Mouse (Mus musculus) kidney, embryonic 14.5 days (tissue): ENCODE results near the gene Spryd4. TPM values are rescaled to one million over a fixed set of nuclear protein-coding genes. Genes with fewer than 3 reads are reported as not detected.

Experiments used
- ATAC-seq: fragments of 200-750 bp; cut with Nextera tagmentation; 2 replicates; pipeline ENCODE4 v1.8.0; 2017; ENCODE audit warnings: moderate number of reproducible peaks, mild to moderate bottlenecking, moderate TSS enrichment, moderate library complexity; ENCODE audit not compliant: low FRiP score, low TSS enrichment
- H3K27ac ChIP-seq: fragments of 300-500 bp; sonication (generic); 2 replicates; pipeline ENCODE4 v1.5.1; 2014; ENCODE audit warnings: low read depth, mild to moderate bottlenecking, low read length, moderate library complexity, mixed read lengths
- H3K27me3 ChIP-seq: fragments of 300-500 bp; sonication (generic); 2 replicates; pipeline ENCODE4 v1.6.1; 2014; ENCODE audit warnings: mild to moderate bottlenecking, low read length; ENCODE audit not compliant: control insufficient read depth, insufficient read depth
- H3K36me3 ChIP-seq: fragments of 300-500 bp; sonication (generic); 2 replicates; pipeline ENCODE4 v1.6.1; 2014; ENCODE audit warnings: low read length, mixed read lengths; ENCODE audit not compliant: control insufficient read depth, insufficient read depth
- H3K4me1 ChIP-seq: fragments of 300-500 bp; sonication (generic); 2 replicates; pipeline ENCODE4 v1.6.1; 2014; ENCODE audit warnings: low read length, mixed read lengths; ENCODE audit not compliant: control insufficient read depth, insufficient read depth
- H3K4me2 ChIP-seq: fragments of 300-500 bp; sonication (generic); replicated peaks from 2 replicates; pipeline ENCODE4 v1.6.1; 2014; ENCODE audit warnings: low read depth, mild to moderate bottlenecking, low read length
- H3K4me3 ChIP-seq: fragments of 300-500 bp; sonication (generic); 2 replicates; pipeline ENCODE4 v1.5.1; 2014; ENCODE audit warnings: mild to moderate bottlenecking, low read length
- H3K9ac ChIP-seq: fragments of 300-500 bp; sonication (generic); 2 replicates; pipeline ENCODE4 v1.6.1; 2014; ENCODE audit warnings: low read depth, mild to moderate bottlenecking, low read length, moderate library complexity
- H3K9me3 ChIP-seq: fragments of 300-500 bp; sonication (generic); 2 replicates; pipeline ENCODE4 v1.6.1; 2016; ENCODE audit warnings: low read length; ENCODE audit not compliant: control insufficient read depth
- WGBS: fragments of 180-500 bp; shearing (Covaris S2); extraction: QIAGEN DNeasy Blood & Tissue Kit; methylation state at CpG from one replicate; pipeline ENCODE4 v1.1.7; 2014; 5-methylcytosine and 5-hydroxymethylcytosine counted together
- polyA plus RNA-seq: library from polyadenylated mRNA; unstranded; fragments of >200 nt; fragmentation: Nextera tagmentation; extraction: Ambion mirVana; gene quantifications from 2 replicates; pipeline ENCODE4 v1.2.1, GENCODE M21; 2014

Gene Spryd4
- polyA plus RNA-seq, 1 experiment from 2014 or later, result 34.8 TPM

- Histone ChIP-seq H3K9me3 (no peaks in the 10 kb centered on the region), H3K27me3 (no peaks in the 10 kb centered on the region), H3K27ac (no peak overlapping the region), H3K4me1 (no peaks in the 10 kb centered on the region), H3K4me2 (no peak overlapping the region), H3K36me3 (no peaks in the 10 kb centered on the region), H3K9ac (no peak overlapping the region), H3K4me3 (no peak overlapping the region)
- no peak for ATAC-seq
- 38% methylated on average over 2 of the region's 2 CpGs for WGBS
Measured at GRCm38 (mm10) chr10:128188242-128188877, 23.2 kb downstream of the Spryd4 start.

DNA sequence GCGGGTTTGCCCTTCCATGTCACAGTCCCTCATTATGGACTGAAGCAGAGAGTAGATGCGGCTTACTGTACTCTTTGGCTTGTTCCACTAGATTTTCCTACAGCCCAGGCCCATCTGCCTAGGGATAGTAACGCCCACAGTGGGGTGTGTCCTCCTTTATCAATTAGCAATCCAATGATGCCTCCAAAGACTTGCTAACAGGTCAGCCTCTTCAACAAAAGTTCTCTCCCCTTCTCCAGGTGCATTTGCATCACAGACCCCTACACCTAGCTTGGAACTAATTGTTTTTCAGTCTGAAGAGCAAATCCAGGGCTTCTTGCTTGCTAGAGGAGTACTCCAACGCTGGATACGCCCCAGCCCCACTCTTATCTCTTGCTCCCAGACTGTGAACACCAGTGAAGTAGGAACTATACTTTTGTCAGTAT lies 24.4 kb downstream of the Spryd4 start:
- Histone ChIP-seq H3K4me1 (0 out of 2 replicates have a peak, but pooled peaks cover 5% of the 10 kb centered on the region), H3K9ac (no peak overlapping the region), H3K36me3 (no peaks in the 10 kb centered on the region), H3K27me3 (no peaks in the 10 kb centered on the region), H3K4me2 (no peak overlapping the region), H3K4me3 (no peak overlapping the region), H3K27ac (no peak overlapping the region), H3K9me3 (no peaks in the 10 kb centered on the region)
- WGBS, result 66% methylated on average over 5 of the region's 5 CpGs
- no peak for ATAC-seq

DNA sequence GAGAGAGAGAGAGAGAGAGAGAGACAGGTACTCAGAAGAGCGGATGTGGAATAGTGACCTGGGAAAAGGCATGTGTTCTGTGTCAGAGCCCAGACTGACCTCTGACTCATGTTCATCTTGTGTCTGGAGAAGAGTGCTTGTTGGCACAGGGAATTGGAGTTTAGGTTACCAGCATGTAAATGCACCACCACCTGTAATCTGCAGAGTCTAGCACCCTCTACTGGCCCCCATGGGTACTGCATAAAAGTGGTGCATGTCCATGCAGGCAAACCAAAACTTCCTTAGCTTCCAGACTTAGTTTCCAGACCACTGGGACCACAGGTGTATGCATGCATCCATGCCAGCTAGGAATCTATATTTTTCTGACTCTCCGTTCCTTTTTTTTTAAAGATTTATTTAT lies 25.6 kb downstream of the Spryd4 start:
- ATAC-seq, result peak; percentile 69
- no peaks in the 10 kb centered on the region for H3K27me3 ChIP-seq
- H3K36me3 ChIP-seq, result no peaks in the 10 kb centered on the region

GRCm38 (mm10) chr10:128185277-128185940 lies 26.2 kb downstream of the Spryd4 start:
- Histone ChIP-seq H3K4me3 (no peak overlapping the region), H3K9me3 (no peaks in the 10 kb centered on the region), H3K27ac (no peak overlapping the region), H3K36me3 (no peaks in the 10 kb centered on the region), H3K9ac (no peak overlapping the region), H3K4me1 (0 out of 2 replicates have a peak, but pooled peaks cover 5% of the 10 kb centered on the region), H3K4me2 (no peak overlapping the region), H3K27me3 (no peaks in the 10 kb centered on the region)
- 70% methylated on average over 6 of the region's 6 CpGs for WGBS
- ATAC-seq, result peak; percentile 8; the same call in 1 of the 2 replicates

More for the DNA sequence above, 25.6 kb downstream of the Spryd4 start:
- 40% methylated on average over 2 of the region's 2 CpGs for WGBS
- H3K27ac ChIP-seq, result no peak overlapping the region
- H3K4me2 ChIP-seq, result no peak overlapping the region
- no peaks in the 10 kb centered on the region for H3K9me3 ChIP-seq
- no peak overlapping the region for H3K9ac ChIP-seq
- no peak overlapping the region for H3K4me3 ChIP-seq
- 0 out of 2 replicates have a peak, but pooled peaks cover 5% of the 10 kb centered on the region for H3K4me1 ChIP-seq

GRCm38 (mm10) chr10:128184296-128184695 lies 27.3 kb downstream of the Spryd4 start:
- H3K36me3 ChIP-seq, result no peaks in the 10 kb centered on the region
- no peak for ATAC-seq
- no peak overlapping the region for H3K9ac ChIP-seq
- H3K4me3 ChIP-seq, result no peak overlapping the region
- peaks cover 13% of the 10 kb centered on the region for H3K4me1 ChIP-seq
- H3K9me3 ChIP-seq, result no peaks in the 10 kb centered on the region
- WGBS, result 77% methylated on average over 2 of the region's 2 CpGs
- no peaks in the 10 kb centered on the region for H3K27me3 ChIP-seq
- H3K4me2 ChIP-seq, result no peak overlapping the region
- no peak overlapping the region for H3K27ac ChIP-seq

GRCm38 (mm10) chr10:128179989-128180388 lies 31.6 kb downstream of the Spryd4 start, which contains the start of gene Rbms2:
Gene Rbms2 (minus strand): TSS chr10:128180297.
- peak within 1 kb of the TSS; percentile 86 for H3K27ac ChIP-seq
- no peaks in the 10 kb centered on the region for H3K36me3 ChIP-seq
- WGBS, result 1% methylated on average over 6 of the region's 6 CpGs
- H3K9me3 ChIP-seq, result no peaks in the 10 kb centered on the region
- H3K4me3 ChIP-seq, result peak within 1 kb of the TSS; percentile 24
- peak within 1 kb of the TSS; percentile 23 for H3K9ac ChIP-seq
- no peaks in the 10 kb centered on the region for H3K27me3 ChIP-seq
- peak within 1 kb of the TSS; percentile 36 for H3K4me2 ChIP-seq
- ATAC-seq, result 0 out of 2 replicates have a peak, but pooled peaks have one; percentile 17
- peaks cover 27% of the 10 kb centered on the region for H3K4me1 ChIP-seq

- H3K9me3 ChIP-seq, result no peaks in the 10 kb centered on the region
- H3K9ac ChIP-seq, result no peak overlapping the region
- no peak overlapping the region for H3K4me3 ChIP-seq
- ATAC-seq, result no peak
- 96% methylated on average over 4 of the region's 4 CpGs for WGBS
- H3K4me1 ChIP-seq, result peaks cover 37% of the 10 kb centered on the region
- no peaks in the 10 kb centered on the region for H3K36me3 ChIP-seq
- no peaks in the 10 kb centered on the region for H3K27me3 ChIP-seq
- no peak overlapping the region for H3K4me2 ChIP-seq
- H3K27ac ChIP-seq, result no peak overlapping the region
Measured at GRCm38 (mm10) chr10:128177316-128177715, 34.3 kb downstream of the Spryd4 start.

DNA sequence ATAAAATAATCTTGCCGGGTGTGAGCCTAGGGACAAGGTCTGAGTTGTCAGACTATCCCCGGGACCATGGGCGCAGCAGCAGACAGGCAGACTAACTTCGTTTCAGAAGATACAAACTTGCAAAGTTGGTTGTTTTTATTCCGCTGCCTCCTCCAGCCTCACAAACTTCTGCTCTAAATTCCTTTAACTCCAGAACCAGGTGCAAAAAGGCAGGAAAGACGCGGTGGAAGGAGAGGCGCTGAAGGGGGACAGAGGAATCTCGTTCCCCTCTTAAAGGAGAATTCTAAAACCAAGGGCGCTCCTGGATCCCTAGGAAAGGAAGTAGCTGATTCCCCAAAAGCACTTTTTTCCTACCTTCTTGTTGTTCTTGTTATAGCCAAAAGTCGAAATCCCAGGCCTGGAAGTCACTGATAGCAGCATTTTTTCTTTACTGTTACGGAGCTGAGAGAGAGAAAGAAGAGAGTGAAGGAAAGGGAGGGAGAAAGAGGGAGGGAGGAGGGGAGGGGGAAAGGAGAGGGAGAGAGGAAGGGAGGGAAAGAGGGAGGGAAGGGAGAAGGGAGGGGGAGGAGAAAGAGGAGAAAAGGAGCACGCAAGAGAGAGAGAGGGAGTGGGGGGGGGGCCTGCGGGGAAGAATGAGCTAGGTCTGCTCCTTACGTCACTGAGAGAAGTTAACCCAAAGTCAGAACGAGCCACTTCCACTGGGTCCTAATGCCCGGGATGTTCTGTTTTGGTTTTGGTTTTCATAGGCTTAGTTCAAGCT lies 35.4 kb downstream of the Spryd4 start:
- Histone ChIP-seq H3K36me3 (no peaks in the 10 kb centered on the region), H3K4me2 (peak overlapping the region; percentile 77), H3K27me3 (no peaks in the 10 kb centered on the region), H3K9ac (peak overlapping the region; percentile 65), H3K4me3 (peak overlapping the region; percentile 59), H3K27ac (peak overlapping the region; percentile 92), H3K4me1 (peaks cover 37% of the 10 kb centered on the region), H3K9me3 (no peaks in the 10 kb centered on the region)
- peak; percentile 88 for ATAC-seq
- WGBS, result under 1% methylated on average over 17 of the region's 17 CpGs
